Mouse (Mus musculus) c-Kit-positive CD71-positive TER-119-negative erythroid progenitor cells, embryonic 14.5 days (primary cell): Measurements from ENCODE around the gene Cacng2.

ENCODE experiments used
- DNase-seq: peaks from one replicate; pipeline ENCODE4 v3.0.0-alpha.2; 2013; ENCODE audit warnings: low read depth

Cacng2 gene

GRCm38 (mm10) chr15:77949061-77949460 lies 170.8 kb downstream of the Cacng2 start:
- DNase-seq, result no peak

GRCm38 (mm10) chr15:77945711-77946110 lies 174.1 kb downstream of the Cacng2 start:
- DNase-seq, result no peak
